Mouse (Mus musculus): ENCODE data around the gene Lzic. TPM values are rescaled to one million over a fixed set of nuclear protein-coding genes. Genes with fewer than 3 reads are reported as not detected.

Gene Lzic
- polyA plus RNA-seq, 1 experiment from 2014 or later = 49.3 TPM

DNA sequence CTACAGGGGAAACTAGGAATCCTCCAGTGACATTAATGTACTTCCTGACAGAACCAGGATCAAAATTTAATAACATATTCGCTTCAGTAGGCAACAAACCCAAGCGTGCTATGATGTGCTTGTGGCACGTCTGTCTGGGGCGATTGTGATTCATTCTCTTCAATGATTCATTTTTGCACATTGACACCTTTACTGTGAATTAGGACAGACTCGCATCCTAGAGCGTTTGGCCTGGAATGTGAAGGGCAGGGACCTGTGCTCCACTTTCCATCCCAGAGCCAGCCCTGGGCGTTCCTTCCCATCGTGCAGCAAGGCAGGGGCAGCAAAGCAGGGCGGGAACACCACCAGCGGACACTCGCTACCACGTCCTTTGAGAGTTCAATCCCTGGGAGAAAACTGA, 57.4 kb downstream of the Lzic start:
- no peaks in the 10 kb centered on the region for H3K4me1 ChIP-seq (ENCODE audit: control insufficient read depth, insufficient read depth, low read length)
- ATAC-seq (ENCODE audit: insufficient number of reproducible peaks, insufficient read depth, low FRiP score, low read depth) = no peak
- H3K4me2 ChIP-seq (replicated peaks; ENCODE audit: low read depth, low read length) = no peak overlapping the region
- no peak overlapping the region for H3K9ac ChIP-seq (replicated peaks; ENCODE audit: low read depth, low read length)
- no peak overlapping the region for H3K4me3 ChIP-seq (ENCODE audit: low read depth, low read length)
- peaks cover 3% of the 10 kb centered on the region; the same call in 1 of the 2 replicates for H3K36me3 ChIP-seq (ENCODE audit: control insufficient read depth, insufficient read depth, low read length)
- H3K27me3 ChIP-seq (ENCODE audit: control insufficient read depth, insufficient read depth, low read length) = no peaks in the 10 kb centered on the region
- no peaks in the 10 kb centered on the region for H3K9me3 ChIP-seq (ENCODE audit: control insufficient read depth, low read depth, low read length)
- H3K27ac ChIP-seq (ENCODE audit: low read length) = no peak overlapping the region
- 77% methylated on average over 12 of the region's 12 CpGs for WGBS

DNA sequence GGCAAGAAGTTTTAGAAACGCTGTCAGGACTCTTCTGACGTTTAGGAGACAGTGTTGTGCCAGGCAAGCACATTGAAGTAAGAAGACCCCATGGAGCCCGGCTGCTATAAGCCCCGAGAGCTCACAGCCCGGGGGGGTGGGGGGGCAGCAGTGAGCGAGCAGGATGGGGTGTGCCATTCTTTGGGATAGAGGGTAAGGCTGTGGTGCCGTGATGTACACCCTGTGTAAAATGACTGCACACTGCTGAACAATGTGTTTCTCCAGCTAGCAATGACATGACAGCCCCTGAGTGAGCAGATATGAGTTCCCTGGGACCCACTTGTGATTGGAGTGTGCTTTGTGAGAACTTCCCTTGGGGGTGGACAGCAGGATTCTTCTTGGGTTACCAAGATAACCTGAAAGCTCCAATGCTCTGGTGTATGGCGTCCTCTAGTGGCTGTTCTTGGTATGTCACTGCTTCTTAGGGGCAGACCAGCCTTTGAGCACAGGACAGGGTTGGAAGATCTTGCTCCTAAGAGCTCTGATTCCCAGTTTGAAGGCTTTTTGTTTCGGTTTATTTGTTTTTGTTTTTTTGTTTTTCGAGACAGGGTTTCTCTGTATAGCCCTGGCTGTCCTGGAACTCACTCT, 58.0 kb downstream of the Lzic start:
- WGBS = 56% methylated on average over 10 of the region's 10 CpGs
- Histone ChIP-seq H3K4me1 (ENCODE audit: control insufficient read depth, insufficient read depth, low read length) (no peaks in the 10 kb centered on the region), H3K9me3 (ENCODE audit: control insufficient read depth, low read depth, low read length) (no peaks in the 10 kb centered on the region), H3K27me3 (ENCODE audit: control insufficient read depth, insufficient read depth, low read length) (no peaks in the 10 kb centered on the region), H3K27ac (ENCODE audit: low read length) (no peak overlapping the region), H3K36me3 (ENCODE audit: control insufficient read depth, insufficient read depth, low read length) (peaks cover 3% of the 10 kb centered on the region; the same call in 1 of the 2 replicates), H3K9ac (replicated peaks; ENCODE audit: low read depth, low read length) (no peak overlapping the region), H3K4me3 (ENCODE audit: low read depth, low read length) (no peak overlapping the region), H3K4me2 (replicated peaks; ENCODE audit: low read depth, low read length) (no peak overlapping the region)
- ATAC-seq (ENCODE audit: insufficient number of reproducible peaks, insufficient read depth, low FRiP score, low read depth) = no peak

DNA sequence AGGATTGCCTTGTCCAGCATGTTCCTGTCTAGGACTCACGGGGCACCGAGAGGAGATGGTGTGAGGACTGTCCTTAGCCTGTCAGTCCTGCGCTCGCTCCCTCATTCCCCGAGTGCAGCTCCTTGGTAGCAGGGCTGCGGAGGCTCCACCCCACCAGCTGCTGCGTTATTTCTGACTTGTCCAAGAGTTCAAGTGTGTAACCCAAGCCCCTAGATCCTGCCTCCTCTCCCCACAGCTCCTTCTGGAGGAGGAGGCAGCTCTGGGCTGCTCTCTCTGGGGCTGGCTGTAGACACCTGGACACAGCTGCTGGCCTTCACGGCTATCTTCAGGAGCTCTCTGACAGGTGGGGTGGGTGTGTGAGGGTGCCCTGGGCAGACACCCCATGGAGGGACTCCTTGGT, 59.9 kb downstream of the Lzic start:
- WGBS = 75% methylated on average over 8 of the region's 8 CpGs
- Histone ChIP-seq H3K4me2 (replicated peaks; ENCODE audit: low read depth, low read length) (no peak overlapping the region), H3K4me3 (ENCODE audit: low read depth, low read length) (no peak overlapping the region), H3K27me3 (ENCODE audit: control insufficient read depth, insufficient read depth, low read length) (no peaks in the 10 kb centered on the region), H3K4me1 (ENCODE audit: control insufficient read depth, insufficient read depth, low read length) (no peaks in the 10 kb centered on the region), H3K27ac (ENCODE audit: low read length) (no peak overlapping the region), H3K9ac (replicated peaks; ENCODE audit: low read depth, low read length) (no peak overlapping the region), H3K9me3 (ENCODE audit: control insufficient read depth, low read depth, low read length) (no peaks in the 10 kb centered on the region), H3K36me3 (ENCODE audit: control insufficient read depth, insufficient read depth, low read length) (peaks cover 3% of the 10 kb centered on the region; the same call in 1 of the 2 replicates)
- no peak for ATAC-seq (ENCODE audit: insufficient number of reproducible peaks, insufficient read depth, low FRiP score, low read depth)

Small RNA genes lying within 50 kb of the gene (microRNA-seq; reads per million reads assigned to microRNA genes)
- 1.0 reads per million for gene Mir5616

Other genes with a start within 250 kb of the Lzic start
- 44.3 and 50.7 TPM in 2 replicates for gene Kif1b, start 177.5 kb upstream of the Lzic start, polyA plus RNA-seq (2014; fragmentation: Nextera tagmentation; extraction: Ambion mirVana)
- 41.7 and 44.3 TPM in 2 replicates for gene Ube4b, start 58.5 kb upstream of the Lzic start, polyA plus RNA-seq (2014; fragmentation: Nextera tagmentation; extraction: Ambion mirVana)
- gene Rbp7, start 30.3 kb upstream of the Lzic start, polyA plus RNA-seq (2014; fragmentation: Nextera tagmentation; extraction: Ambion mirVana) = 1.9 TPM in 2 replicates
- not detected in 2 replicates for gene Tmem274, start 7.9 kb upstream of the Lzic start, polyA plus RNA-seq (2014; fragmentation: Nextera tagmentation; extraction: Ambion mirVana)
- gene Nmnat1, start within 50 bp of the Lzic start, polyA plus RNA-seq (2014; fragmentation: Nextera tagmentation; extraction: Ambion mirVana) = 11.5 and 15.1 TPM in 2 replicates
- 57.7 and 57.8 TPM in 2 replicates for gene Ctnnbip1, start 33.0 kb downstream of the Lzic start, polyA plus RNA-seq (2014; fragmentation: Nextera tagmentation; extraction: Ambion mirVana)
- 22.9 and 24.6 TPM in 2 replicates for gene Clstn1, start 101.2 kb downstream of the Lzic start, polyA plus RNA-seq (2014; fragmentation: Nextera tagmentation; extraction: Ambion mirVana)
- gene Pik3cd, start 217.3 kb downstream of the Lzic start, polyA plus RNA-seq (2014; fragmentation: Nextera tagmentation; extraction: Ambion mirVana) = 4.8 and 6.1 TPM in 2 replicates